Mouse (Mus musculus) right cerebral cortex, postnatal 4 days (tissue): ENCODE measurements at regions not wholly inside any gene's neighbourhood (a gene's known extent, or its start where the extent isn't known, plus 50 kb on each side); places are given as distances from the start of the nearest gene placed in this dataset.

Experiments
- DNase-seq: peaks from one replicate; pipeline ENCODE4 v3.0.0-alpha.2; 2022

DNA sequence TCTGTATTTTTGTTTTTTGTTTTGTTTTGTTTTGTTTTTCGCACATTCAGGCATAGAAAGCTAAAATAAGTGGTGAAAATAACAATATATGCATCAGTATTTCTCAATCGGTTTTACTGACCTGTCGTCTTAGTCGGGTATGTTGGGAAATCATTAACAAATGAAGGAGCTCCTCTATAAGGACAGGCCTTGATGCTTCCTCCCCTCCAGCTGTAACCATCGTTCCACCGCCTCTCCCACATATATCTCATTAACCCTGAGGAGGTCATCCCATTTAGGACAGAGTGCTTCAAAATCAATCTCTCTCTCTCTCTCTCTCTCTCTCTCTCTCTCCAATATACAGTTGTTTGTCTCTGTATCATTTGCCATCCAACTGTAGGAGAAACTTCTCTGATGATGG is 492.4 kb downstream of the Efnb2 start:
- DNase-seq: no peak

DNA sequence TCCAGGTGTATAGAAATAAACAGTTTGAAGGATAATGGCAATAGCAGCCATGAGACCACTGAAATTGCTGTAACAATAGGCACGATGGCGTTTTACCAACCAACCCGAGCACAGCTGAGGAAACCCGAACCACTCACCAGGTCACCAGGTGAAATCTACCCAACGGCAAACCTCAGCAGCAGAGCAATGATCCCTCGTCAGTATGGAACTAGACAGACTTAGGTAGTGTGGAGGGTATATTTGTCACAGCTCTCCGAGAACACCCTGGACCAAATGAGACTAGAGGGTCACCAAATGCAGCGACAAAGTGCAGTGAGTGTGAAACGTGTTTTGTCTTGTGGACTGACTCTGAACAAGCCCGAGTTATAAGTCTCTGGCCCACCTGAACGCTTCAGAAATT is 492.8 kb downstream of the Efnb2 start:
- DNase-seq: no peak

DNA sequence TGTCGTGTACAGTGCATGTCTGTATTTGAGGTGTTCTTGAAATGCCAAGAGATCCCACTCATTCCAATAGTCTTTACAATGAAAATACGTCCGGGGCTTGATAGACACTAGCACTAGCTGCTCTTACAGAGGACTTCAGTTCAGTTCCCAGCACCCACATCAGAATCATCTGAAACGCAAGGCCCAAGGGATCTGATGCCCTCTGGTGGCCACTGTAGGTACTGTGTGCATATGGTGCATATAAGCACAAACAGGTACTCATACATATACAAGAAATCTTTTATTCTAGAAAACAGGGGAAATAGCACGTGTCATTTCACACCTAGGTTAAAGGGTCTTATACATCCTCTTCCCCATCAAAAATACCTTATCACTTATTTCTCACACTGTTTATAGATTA is 513.5 kb downstream of the Efnb2 start:
- no peak for DNase-seq

DNA sequence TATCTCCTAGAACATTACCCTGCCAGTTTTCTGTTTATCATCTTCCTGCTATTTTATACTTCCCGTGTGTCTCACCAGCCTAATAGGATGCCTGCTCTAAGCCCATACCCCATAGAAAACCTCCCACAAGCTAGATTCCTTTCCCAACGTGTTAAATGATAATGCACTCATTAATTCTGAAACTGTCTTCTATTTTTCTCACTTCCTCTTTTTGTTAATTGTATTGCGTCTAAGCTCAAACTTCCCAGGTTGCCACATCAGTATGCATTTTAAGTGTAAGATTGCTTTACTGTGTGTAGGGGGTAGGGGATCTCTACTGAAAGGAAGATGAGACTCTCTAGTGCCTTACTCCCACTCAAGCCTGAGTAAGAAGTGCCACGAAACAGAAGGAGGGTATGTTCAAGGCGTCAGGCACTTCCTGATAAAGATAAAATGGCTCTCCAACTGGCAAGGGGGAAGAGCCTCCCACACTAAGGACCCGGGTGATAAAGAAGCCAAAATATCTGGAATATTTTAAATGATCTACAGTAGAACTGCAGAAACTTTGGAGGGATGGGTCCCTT is 518.0 kb downstream of the Efnb2 start:
- no peak for DNase-seq

DNA sequence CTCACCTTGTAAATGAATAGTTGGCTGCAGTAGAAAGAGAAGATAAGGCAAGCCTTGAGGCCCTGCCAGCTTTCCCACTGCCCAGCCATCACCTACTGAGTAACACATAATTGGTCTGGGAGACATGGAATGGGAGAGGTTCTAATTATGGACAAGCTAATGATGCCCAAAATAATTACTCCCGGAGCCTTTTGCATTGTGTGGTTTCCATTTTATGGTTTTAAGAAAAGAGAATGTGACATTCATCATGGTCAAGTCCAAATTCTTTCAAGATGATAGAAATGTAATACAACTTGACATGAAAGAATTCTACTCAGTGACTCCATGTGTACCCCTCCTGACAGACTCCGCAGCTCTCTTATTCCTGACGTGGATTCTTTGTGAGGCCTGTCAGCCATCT is 518.6 kb downstream of the Efnb2 start:
- no peak for DNase-seq

DNA sequence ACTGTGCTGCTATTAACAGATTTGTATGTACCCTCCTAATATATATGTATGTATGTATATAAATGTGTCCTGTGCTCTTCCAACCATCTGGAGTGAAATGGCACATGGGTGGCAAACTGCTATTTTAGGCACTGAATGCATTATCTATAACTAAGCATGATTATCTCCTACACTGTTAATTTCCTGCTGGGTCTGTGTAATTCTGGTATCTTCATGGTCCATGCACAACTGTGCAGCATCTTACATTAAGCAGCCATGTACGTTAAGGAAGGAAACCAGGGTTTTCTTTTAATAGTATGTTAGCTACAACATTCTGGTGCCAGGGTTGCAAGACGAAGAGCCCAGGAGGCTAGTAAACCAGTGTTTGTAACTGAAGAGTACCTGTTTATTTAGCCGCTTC is 521.3 kb downstream of the Efnb2 start:
- no peak for DNase-seq

DNA sequence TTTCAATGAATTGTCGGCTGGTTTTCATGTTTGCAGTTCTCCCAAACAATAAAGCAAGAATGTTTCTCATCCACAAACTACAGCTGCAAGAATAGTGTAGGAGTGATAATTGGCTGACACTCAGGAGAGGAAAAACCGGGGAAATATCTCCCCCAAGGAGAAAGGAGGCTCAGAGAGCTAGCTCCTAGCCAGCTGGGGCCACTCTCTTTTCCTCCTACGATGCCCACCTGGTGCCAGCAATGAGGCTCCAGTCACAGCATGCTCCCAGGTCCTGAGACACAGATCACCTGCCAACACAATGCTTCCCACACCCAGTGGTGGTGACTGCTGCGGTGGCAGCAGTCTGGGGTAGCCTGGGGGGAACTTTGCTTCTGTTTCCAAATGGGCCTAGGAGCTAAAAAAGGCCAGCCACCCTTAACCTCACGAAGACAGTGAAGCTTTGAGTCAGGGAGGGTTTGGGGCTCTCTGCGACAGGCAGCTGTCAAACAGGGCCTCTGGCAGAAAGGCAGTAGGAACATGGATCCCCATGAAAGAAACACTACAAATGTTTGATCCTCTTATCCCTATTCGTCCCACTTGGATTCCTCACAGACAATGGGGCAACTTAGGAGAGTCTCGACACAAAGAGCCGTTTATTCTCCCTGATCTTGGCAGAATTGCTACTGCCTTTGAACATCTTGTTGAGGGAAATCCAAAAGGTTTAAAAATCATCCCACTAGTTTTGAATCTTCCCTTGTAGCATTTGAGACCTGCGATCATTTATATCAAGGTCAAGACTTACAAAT is 527.8 kb downstream of the Efnb2 start:
- DNase-seq: no peak

DNA sequence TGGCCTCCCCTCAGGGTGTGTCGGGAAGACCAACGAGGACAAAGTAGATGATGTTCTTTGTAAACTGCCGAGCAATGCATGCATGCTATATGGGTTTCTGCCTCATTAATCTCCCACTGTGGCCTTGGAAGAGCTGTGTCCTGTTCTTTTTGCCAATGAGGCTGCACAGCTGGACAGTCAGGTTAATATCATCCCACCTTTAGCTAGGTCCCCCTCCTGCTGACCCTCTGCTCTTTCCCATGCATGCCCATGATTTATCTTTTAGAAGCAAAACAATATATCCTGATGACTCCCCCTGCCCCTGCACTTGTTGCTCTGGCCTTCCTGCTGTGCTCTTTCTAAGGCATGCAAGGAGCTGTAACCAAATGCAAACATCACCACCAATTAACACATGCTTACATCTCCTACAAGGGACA is 529.1 kb downstream of the Efnb2 start:
- no peak for DNase-seq

DNA sequence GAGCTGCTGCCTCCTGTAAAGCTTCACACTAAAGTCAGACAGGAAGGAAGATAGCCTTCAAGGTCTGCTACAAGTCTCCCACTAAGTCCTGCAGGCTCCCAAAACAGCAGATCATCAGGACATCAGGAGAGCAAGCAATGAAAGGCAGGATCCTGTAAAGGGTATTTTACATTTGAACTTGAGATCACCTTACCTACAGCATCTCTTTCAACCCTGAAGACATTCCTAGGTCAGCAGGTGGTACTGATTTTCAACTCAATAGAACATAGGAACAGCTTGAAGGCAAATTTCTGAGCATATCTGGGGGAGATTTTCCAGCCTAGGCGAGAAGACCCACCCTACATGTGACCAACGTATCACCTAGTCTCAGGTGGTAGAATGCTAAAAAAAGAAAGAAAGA is 530.2 kb downstream of the Efnb2 start:
- no peak for DNase-seq

DNA sequence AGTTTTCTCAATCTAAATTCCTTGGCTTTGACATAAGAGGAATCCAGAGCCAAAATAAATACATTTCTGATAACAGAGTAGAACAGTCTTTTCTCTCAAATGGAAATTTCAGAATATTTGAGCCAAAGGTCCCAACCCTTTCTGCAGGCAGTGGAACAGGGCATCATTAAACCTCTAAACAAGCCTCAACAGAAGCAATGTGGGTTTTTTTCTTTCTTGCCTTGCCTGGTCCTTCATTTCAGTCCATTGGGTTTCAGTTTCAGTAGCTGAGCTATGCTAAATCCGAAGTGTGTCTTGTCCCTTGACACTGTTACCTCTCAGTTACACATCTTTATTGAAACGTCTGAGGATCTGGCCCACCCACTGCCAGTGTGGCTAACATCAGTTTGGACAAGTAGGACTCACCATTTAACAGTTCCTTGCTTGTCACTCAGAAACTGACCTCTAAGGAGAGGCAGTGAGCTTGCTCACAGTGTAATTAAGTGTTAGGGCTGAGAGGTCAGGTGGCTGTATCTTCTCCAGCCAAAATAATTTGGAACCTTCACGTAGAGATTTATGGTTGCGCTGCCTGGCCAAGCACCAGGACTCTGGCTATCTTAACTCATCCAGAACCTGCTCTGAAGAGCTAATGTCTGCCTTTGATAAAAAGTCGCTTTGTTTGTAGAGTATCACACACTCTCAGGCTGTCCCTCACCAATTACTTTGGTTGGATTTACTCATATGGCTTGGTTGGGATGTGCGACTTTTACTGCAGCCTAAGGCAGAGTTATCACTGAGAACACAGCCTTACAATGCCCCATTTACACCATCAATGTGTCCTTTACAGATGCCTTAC is 545.2 kb downstream of the Efnb2 start:
- DNase-seq: no peak

DNA sequence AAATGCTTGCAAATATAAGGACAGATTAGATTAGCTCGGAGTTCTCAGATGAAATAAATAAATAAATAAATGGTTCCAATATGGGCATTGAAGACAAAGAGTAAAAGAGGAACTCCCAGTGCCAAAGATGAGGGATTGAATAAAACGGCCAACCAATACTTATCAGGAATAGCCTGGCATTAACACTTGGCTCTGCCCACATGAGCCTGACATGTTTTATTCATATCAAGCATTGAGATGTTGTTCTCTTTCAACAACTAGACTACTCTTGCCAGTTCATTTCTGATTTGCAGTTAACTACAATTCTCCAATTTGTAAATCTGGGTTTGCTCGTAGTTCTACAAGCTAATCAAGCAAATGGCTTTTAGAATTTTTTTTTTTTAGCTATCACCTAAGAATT is 546.4 kb downstream of the Efnb2 start:
- no peak for DNase-seq

DNA sequence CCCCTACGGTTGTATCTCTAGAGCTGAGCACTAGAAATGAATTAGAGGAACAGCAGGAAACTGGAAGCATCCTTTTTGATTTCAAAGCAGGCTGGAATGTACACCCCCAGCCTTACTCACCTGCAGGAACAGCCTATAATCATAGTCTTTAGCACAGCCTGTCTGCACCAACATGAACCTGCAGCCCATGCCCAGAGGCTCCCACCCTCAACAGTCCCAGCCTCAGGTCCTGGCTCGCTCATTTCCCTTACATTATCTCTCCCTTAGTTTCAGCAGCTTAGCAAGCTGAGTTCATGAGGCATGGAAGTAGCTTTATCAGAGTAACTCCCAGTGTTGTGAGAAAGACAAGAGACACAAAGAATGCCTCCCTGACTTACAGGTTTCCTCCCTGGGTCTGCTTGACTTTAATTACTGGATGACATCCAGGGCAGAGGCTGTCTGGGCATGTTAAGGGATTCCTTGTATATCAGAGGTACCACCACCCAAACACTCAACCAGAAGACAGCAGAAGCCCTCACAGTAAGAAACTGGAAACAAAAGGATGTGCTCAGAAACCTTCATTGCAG is 551.2 kb downstream of the Efnb2 start:
- no peak for DNase-seq

DNA sequence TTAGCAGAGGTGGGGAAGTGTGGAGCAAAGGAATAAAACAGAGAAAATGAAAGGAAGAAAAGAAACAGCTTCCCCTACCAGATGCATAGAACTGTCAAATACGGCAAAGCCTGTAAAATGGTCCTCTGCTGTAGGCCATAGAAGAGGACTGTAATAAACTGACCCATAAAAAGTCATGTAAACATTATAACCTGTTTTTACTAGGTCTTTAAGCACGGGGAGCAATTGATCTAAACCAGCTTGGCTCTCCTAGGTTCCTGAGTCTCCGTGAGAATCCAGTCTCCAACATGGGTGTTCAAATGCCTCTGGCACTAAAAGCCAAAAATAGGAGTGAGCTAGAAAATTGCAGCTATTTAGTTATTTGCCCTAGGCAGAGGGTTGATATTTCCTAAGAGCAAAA is 557.5 kb downstream of the Efnb2 start:
- DNase-seq: no peak

DNA sequence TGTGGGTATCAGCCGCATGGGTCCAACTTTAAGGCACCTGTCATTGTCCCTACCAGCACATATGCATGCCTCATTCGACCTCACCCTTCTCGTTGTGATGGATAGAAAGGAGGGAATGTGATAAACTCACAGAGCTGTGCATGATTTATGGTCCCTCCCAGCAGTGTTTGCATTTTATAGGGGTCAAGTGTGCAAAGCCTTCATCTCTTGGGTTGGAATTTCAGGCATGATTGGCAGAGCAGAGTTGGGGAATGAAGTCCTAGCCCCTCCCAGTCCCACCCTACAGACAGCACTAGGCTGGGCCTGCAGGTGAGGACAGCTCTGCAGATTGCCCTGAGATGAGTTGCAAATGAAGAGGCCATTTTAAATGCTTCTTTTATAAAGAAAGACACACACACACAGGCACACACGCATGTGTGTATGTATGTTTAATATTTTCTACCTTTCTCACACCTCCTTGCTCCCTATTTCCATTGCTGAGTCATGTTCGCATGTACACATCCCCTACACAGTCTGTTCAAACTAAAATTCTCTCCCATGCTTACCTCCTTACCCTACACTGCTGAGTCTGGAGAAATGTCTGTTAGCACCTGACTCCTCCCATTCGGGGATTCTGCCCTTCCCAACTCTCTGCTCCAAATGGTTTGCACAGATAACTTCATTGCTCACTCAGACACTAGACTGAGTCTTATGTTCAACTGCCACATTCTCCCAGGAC is 558.9 kb downstream of the Efnb2 start:
- DNase-seq: no peak

DNA sequence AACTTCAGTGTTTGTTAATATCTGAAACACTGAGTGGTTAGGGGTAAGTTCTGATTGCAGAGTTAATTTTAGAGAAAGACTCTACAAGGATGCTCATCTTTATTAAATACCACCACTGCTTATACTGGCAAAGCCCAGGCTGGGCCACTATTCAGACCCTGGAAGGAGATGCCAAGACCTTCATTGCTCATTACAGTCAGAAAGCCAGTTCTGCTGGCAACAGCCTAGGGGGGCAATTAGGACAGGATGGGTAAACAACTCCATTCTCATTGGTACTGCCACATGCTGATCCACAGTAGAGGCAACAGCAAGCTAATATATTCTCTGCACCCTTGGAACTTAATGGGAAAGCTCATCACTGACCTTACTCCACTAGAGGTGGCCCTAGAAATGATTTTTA is 568.5 kb downstream of the Efnb2 start:
- no peak for DNase-seq

DNA sequence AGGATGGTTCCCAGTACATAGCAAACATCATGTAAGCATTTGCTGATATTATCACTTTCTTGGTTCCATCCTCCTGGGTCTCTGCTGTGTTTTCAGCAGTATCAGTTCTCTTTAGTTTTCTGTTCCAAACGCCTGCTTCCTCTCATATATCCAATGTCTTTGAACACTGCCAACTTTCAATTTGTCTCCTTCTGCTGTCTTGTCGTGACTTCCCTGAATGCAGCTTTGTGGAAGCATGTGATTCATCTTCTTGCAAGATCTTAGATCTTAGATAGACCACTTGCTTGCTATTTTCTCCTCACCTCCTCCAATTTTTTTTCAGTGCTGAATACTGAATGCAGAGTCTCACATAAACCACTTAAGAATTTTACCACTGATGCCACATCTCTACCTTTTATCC is 576.4 kb downstream of the Efnb2 start:
- no peak for DNase-seq

DNA sequence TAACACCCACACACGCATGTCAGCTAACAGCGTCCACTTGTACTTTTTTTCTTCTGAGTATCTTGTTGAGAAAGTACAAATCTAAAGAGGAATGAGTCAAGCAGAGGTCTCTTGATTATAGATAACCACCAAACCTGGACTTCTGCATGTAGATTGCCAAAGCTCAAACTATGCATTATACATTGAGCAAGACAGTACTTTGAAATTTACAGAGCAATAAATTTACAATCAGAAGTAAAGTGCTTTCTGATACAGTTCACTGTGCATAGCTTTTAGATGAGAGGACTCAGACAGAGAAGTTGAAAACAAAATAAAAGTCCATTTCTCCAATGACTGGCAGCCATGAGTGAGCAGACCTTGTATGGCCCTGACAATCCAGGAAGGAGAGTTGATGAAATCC is 597.0 kb downstream of the Efnb2 start:
- DNase-seq: no peak

DNA sequence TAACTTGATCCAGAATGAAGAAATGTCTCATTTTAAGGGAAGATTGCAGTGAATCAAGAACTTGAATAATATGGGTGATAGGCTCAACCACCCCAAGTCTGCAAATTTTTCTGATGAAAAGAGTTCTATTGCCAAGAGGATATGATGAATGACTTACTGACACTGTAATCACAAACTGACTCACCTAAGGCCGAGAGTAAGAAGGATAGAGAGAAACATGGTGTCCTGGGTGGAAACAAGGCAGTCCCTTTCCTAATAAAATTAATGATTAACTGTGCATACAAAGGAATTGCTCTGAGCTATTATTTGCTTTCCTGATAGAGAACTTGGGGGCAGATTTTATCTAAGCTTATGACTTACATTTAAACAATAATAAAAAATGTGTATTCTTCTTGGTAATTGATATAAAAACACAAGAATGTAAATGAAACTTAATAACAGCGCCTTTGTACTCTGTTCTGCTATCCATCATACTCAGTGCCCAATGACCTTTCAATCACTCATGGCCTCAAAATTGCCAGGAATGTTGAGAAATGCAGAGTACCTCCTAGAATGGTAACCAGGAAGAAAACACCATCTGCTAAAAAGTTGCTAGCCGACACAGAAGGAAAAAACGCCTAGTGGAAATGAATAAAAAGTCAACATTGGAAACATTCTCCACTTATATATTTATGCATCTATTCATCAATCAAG is 606.7 kb downstream of the Efnb2 start:
- no peak for DNase-seq

DNA sequence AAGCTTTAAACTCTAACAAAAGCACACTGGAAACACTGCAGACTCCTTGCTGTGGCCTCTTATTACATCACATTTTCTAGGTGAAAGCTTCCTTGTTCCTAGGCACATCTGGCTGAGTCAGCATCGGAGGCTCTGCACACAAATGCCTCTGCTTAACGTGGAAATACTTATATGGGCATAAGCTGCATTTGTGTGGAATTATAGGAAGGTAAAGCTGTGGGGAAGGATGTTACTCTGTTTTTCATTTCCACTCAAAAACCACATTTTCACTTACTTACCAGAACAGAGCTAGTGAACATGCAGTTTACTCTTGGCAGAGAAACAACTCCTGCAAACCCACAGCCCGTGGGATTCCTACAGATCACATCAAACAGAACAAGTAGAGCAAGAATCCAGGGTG is 609.9 kb downstream of the Efnb2 start:
- DNase-seq: no peak

DNA sequence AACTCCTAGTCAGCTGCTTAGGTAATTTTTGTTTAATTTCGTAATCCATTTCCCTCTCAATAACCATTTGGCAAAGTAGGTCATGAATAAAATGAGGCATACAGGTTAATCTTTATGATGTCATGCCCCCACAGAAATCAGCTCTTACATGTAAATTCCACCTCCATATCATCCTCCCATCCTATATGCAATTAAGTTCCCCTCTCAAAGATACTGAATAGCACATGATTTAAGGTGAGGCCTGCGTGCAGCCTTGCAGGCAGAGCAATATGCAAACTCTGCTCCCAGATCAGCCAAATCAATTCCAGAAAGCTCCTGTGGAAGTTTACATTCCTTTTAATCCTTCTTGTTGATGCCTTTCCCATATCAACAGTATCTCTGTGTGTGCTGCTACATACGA is 610.3 kb downstream of the Efnb2 start:
- DNase-seq: no peak

DNA sequence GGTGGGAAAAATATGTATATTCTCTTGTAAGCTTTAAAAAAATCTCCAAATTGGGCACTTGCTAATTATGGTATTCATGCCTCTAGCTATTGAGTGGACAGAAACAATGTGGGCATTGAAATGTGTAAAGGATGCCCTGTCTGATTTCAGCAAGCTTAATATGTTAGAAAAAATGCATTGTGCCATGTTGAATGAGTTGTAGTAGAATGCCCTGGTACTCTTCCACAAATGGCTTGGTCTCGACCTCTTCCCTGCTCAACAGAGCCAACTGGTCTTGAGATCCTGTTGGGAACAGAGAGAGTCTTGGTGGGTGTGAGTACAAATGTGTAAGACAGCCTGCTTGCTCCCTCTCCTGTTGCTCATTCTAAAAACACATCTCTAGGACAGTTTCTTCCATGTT is 616.1 kb downstream of the Efnb2 start:
- no peak for DNase-seq

DNA sequence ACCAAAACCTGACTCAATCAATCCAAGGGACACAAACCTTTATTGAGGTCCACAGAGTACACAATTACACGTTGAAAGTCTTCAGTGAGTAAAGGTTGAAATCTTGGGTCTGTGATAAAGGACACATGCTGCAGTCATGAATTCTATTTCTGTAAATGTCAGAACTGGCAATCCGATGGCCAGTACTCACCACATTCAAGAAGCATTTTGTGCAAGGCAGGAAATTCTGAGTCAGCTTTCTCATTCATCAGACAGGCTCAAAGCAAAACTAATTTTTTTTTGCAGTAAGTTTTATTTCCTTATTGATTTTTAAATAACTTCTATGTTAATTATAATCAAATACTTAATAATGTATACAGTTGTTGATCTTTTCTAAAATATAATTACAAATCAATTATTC is 616.7 kb downstream of the Efnb2 start:
- DNase-seq: no peak

DNA sequence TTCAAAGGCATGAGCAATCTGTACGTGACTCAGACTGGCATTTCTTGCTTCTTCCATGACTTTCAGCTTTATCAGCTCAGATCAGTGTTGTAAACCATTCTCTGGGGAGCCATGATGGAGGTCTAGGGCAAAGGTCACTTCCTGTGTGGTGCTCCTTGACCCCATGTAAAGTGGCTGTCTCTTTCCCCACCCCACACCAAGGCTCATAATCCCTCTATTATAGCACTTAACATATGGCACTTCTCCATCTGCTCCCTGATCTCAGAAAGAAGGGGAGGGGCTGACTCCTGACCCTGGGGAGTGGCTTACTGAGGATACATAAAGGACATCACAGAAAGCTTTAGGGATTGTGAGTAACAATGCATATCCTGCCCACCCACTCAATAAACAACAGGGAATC is 623.1 kb downstream of the Efnb2 start:
- DNase-seq: no peak
